Mouse (Mus musculus): Measurements from ENCODE around the gene Vmn2r120. TPM values are rescaled to one million over a fixed set of nuclear protein-coding genes. Genes with fewer than 3 reads are reported as not detected.
"Not testable (repeated sequence)": the region's sequence is repeated elsewhere in the genome, so short reads cannot be mapped to it uniquely, and the experiment has no call there.

The Vmn2r120 gene
- polyA plus RNA-seq (2014; fragmentation: Nextera tagmentation; extraction: Ambion mirVana): not detected in 2 replicates

DNA sequence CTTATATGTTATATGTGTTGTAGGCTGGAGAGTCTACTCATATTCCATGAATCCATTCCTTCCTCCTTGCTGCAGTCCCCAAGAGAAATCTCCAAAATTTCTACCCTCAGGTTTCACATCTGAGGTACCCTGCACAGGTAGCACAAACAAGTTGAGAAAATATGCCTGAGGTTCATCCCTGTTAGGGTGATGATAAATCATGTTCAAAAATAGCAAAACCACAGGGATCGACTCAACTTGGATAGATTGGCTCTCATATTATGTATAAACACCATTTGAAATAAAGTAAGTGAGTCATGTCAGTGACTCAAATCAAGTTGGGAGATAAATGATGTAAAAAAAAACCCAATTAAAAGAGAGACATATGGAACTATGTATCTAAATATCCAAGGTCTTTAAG is at the start of gene Vmn2r120:
Gene Vmn2r120, minus strand, starts transcription at position 101 of the 400 bp plus-strand sequence.
- no peak within 1 kb of the TSS for H3K9ac ChIP-seq (ENCODE audit: low read length)
- no peak for DNase-seq (ENCODE audit: low spot score, missing footprints)
- no peak for ATAC-seq (ENCODE audit: low FRiP score)
- WGBS: 87% methylated on average over 1 of the region's 1 CpGs
- no peak within 1 kb of the TSS for H3K4me3 ChIP-seq (ENCODE audit: low read depth, low read length)
- no peak within 1 kb of the TSS for H3K4me2 ChIP-seq
- no peaks in the 10 kb centered on the region for H3K4me1 ChIP-seq (ENCODE audit: control insufficient read depth, insufficient read depth, low read length)
- no peaks in the 10 kb centered on the region for H3K36me3 ChIP-seq (ENCODE audit: control insufficient read depth, insufficient read depth, low read length)
- H3K27me3 ChIP-seq (ENCODE audit: control insufficient read depth, insufficient read depth, low read length): no peaks in the 10 kb centered on the region
- no peaks in the 10 kb centered on the region for H3K9me3 ChIP-seq (ENCODE audit: control insufficient read depth, low read length)
- no peak within 1 kb of the TSS for H3K27ac ChIP-seq (ENCODE audit: low read depth, low read length)

DNA sequence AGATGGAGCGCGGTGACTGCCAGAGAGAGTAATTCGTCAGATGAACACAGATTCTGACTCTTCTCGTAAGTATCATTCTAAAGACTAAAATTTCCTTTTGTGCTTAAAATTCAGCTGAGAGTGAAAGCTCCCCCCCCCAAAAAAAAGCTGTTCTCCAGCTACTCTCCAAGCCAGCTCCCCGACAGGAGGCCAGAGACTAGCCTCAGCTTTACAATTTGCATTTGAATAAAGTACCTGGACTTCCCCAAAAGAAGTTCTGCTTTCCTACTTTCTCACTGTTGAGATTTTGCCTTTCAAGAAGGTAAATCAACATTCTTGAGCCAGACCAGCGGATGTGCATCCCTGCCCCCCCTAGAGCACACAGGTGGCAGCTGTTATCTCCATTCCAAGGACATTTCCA is 42.0 kb upstream of the Vmn2r120 start:
- ATAC-seq (ENCODE audit: low FRiP score); H3K4me3 ChIP-seq (ENCODE audit: low read depth, low read length); H3K27me3 ChIP-seq (ENCODE audit: control insufficient read depth, insufficient read depth, low read length); H3K9ac ChIP-seq (ENCODE audit: low read length); H3K9me3 ChIP-seq (ENCODE audit: control insufficient read depth, low read length); DNase-seq (ENCODE audit: low spot score, missing footprints); H3K27ac ChIP-seq (ENCODE audit: low read depth, low read length); H3K36me3 ChIP-seq (ENCODE audit: control insufficient read depth, insufficient read depth, low read length); H3K4me2 ChIP-seq; H3K4me1 ChIP-seq (ENCODE audit: control insufficient read depth, insufficient read depth, low read length): not testable (repeated sequence)
- WGBS: 83% methylated on average over 6 of the region's 6 CpGs

DNA sequence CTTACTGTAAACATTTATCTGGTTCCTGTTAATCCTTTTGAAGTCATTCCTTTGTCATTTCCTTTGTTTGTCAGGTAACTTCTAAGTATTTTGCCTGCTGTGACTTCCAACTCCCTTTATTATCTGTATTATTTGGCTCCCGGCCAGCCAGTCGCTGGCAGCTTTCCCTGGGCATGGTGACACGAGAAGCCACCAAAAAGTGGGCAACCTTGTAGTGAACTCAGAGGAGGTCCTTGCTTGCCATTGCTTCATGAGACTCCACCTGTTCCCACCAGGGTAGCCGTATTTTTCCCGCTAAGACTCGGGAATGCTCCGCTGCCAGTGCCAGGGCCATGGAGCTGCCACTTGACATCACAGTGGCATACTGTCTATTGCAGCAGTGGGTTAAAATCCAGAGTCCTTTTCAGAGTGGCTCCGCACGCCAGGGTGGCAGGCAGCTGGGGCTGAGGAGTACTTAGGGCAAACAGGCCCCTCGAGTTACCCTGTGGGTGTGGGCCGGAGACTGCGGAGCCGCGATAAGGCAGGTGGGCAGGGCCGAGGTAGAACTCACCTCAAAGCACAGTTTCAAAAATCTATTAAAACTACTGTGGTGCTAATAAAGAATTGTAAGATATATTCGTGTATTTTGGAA is 28.9 kb upstream of the Vmn2r120 start:
- H3K4me1 ChIP-seq (ENCODE audit: control insufficient read depth, insufficient read depth, low read length): no peaks in the 10 kb centered on the region
- WGBS: 70% methylated on average over 16 of the region's 16 CpGs
- no peaks in the 10 kb centered on the region for H3K36me3 ChIP-seq (ENCODE audit: control insufficient read depth, insufficient read depth, low read length)
- DNase-seq (ENCODE audit: low spot score, missing footprints) (no peak), ATAC-seq (ENCODE audit: low FRiP score) (no peak)
- H3K9ac ChIP-seq (ENCODE audit: low read length): no peak overlapping the region
- H3K27me3 ChIP-seq (ENCODE audit: control insufficient read depth, insufficient read depth, low read length): no peaks in the 10 kb centered on the region
- H3K4me2 ChIP-seq: no peak overlapping the region
- no peak overlapping the region for H3K27ac ChIP-seq (ENCODE audit: low read depth, low read length)
- no peaks in the 10 kb centered on the region for H3K9me3 ChIP-seq (ENCODE audit: control insufficient read depth, low read length)
- H3K4me3 ChIP-seq (ENCODE audit: low read depth, low read length): no peak overlapping the region

Other genes with a start within 250 kb of the Vmn2r120 start
- 3.4 and 4.4 TPM in 2 replicates for gene Adgre1, start 186.8 kb downstream of the Vmn2r120 start, polyA plus RNA-seq (2014; fragmentation: Nextera tagmentation; extraction: Ambion mirVana)
- gene Gm21834, start 196.7 kb upstream of the Vmn2r120 start, polyA plus RNA-seq (2014; fragmentation: Nextera tagmentation; extraction: Ambion mirVana): not detected in 2 replicates
- 0.25 and 0.33 TPM in 2 replicates for gene Cntnap5c, start 224.1 kb upstream of the Vmn2r120 start, polyA plus RNA-seq (2014; fragmentation: Nextera tagmentation; extraction: Ambion mirVana)